Mouse (Mus musculus) layer of hippocampus, postnatal 25 days (tissue): ENCODE measurements at regions not wholly inside any gene's neighbourhood (a gene's known extent, or its start where the extent isn't known, plus 50 kb on each side); places are given as distances from the start of the nearest gene placed in this dataset.

Source experiments
- DNase-seq, 2 experiments: peaks; one replicate each; pipeline ENCODE4 v3.0.0; 2022; ENCODE audit warnings: mixed read lengths in 2 of 2, low spot score in 1 of 2; ENCODE audit errors: extremely low spot score in 1 of 2
- microRNA-seq, 2 experiments: library from miRNA; unstranded; fragments of <30 nt; microRNA quantifications; one replicate each; pipeline ENCODE4 v1.2.0; 2021

DNA sequence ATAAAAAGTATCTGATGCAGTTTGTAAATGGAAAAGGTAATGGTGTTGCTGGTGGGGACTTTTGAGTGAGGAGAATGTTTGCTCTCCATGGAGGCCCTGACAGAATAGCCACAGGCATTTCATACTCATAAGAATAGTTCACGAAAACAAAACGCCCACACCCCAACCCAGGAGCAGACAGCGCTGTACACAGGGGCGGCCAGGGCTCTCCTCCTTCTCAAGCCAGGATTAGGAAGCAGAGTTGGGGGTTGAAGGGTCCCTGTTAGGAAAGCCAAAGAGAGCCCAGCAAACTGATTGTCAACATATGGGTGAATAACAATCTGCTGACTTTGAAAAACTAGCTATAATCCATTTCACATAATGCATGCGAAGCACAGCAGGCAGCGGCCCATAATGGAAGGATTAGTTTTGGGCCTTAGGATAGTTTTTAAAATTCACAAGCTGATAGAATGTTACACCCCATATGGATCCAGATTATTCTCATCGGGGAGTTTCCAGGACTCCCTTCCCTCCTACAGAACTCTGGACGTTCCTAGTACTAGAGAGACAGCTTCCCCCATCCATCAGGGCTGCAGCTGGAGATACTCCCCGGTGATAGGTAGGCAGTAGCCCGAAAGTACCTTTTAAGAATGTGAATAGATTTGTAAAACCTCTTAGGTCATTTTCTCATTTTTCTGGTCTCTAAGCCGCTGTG lies 50.6 kb upstream of the Kif2a start:
- peak in 1 of 2 experiments; percentile 8 for DNase-seq

Small RNA genes in the stretch of these regions (microRNA-seq; reads per million reads assigned to microRNA genes)
- 0 reads per million in 2 experiments for gene Gm22118
